Mouse (Mus musculus) megakaryocyte-erythroid progenitor cell, adult 5-6 weeks (primary cell): ENCODE measurements around the gene Tnp2. TPM values are rescaled to one million over a fixed set of nuclear protein-coding genes. Genes with fewer than 3 reads are reported as not detected.

Source experiments
- ATAC-seq: replicated peaks from 2 replicates; pipeline ENCODE4 v1.8.0; 2016; ENCODE audit warnings: mild to moderate bottlenecking, inconsistent platforms; ENCODE audit not compliant: severe bottlenecking, poor library complexity, low FRiP score, low TSS enrichment
- total RNA-seq, 2 experiments: library from RNA; stranded (forward) in 1 of 2; stranded (reverse) in 1 of 2; fragments of 200-1000, 215-1000 nt in 1 of 2; fragments of >200 nt in 1 of 2; fragmentation: Nextera tagmentation in 1 of 2; gene quantifications; 2 replicates each; pipeline ENCODE4 v1.2.3; 2014 to 2017

Tnp2 gene
- total RNA-seq, 2 experiments from 2014 or later: not detected

GRCm38 (mm10) chr16:10771769-10772510 is 16.5 kb downstream of the Tnp2 start:
- ATAC-seq: peak; percentile 48

DNA sequence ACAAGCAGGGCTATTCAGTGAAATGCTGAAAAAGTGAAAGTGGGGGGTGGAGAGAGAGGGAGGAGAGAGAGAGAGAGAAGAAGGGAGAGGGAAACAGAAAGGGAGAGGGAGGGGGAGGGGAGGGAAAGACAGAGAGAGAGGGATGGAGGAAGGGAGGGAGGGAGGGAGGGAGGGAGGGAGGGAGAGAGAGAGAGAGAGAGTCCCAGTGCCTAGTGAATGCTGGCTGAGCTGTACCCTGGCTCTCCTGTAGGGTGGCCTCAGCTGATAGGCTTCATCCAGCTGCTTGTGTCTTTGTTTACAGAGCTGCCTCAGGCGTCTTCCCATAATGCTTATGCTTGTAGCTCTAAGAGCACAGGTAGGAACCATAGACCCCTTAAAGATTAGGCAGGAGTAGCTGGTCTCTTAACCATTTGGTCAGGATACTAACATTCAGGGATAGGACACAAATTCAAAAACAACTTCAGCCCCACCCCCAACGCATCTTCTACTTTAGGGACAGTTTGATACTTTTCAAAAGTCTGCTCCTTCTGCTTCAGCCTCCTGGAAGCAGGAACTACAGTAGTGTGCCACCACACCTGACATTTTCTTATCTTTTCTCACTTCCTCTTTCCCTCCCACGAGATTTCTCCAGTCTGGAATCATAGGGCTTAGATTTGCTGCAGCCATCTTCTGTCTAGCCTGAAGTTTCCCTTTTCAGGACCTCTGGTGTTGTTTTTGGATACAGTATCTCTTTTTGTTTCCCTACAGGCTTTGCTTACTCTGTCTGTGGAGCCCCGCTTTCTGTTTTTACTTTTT is 17.7 kb downstream of the Tnp2 start:
- no peak for ATAC-seq

- no peak for ATAC-seq
These were observed 18.8 kb downstream of the Tnp2 start for GRCm38 (mm10) chr16:10769661-10770060.

GRCm38 (mm10) chr16:10768821-10769220 is 19.6 kb downstream of the Tnp2 start:
- no peak for ATAC-seq

GRCm38 (mm10) chr16:10767158-10767557 is 21.3 kb downstream of the Tnp2 start:
- ATAC-seq: peak; percentile 76

GRCm38 (mm10) chr16:10764323-10764722 is 24.1 kb downstream of the Tnp2 start:
- no peak for ATAC-seq

DNA sequence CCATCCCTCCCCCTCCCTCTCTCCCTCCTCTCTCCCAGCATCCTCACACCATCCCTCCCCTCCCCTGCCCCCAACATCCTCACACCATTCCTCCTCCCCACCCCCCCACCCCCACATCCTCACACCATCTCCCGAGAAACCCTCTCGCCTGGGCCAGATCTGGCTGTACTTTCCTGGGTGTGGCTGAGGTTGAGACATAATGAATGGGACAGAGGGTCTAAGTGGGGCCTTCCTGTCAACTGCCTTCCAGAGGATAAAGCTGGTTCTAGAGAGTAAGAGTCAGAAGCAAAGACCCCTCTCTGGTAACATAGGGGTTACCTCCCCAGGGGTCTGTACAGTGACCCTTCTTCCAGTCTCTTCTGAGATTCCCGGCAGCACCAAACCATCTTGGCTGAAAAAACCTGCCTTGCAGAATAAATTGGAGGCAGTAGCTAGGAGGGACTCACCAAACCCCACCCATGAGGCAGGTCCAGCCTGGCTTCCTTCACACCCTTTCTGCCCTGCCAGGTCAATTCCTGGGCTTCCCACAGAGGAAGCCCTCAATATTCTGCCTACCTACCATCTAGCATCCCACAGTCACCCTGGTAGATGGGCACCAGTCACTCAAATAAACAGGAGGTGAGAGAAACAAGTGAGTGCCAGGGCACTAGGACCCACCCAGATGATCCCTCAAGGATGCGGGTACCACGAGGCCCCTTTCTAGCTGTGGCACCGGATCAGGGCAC is 24.8 kb downstream of the Tnp2 start:
- no peak for ATAC-seq

DNA sequence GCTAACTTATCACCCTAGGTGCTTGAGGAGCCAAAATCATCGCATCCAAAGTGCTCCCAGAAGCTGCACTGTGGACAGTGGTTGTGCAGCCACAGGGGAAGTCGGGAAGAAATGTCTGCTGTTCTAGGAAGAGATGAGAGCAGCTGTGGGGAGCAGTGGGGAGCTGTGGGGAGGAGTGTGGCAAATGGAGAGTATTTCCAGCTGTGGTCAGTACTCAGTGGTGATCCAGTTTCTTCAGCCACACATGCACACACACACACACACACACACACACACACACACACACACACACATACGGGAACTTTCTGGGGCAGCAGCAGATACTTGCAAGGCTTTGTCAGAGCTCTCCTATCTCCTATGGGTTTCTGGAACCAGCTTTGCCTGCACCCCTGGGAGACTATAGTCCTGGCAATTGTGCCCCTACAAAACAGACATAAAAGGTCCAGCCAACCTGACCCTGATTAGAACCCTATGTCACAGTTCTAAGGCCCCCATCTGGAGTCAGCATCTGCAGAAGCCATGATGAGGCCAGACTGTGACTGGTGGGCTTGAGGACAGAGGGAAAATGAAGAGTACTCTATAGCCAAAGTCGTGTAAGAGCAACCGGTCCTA is 25.8 kb downstream of the Tnp2 start:
- no peak for ATAC-seq

DNA sequence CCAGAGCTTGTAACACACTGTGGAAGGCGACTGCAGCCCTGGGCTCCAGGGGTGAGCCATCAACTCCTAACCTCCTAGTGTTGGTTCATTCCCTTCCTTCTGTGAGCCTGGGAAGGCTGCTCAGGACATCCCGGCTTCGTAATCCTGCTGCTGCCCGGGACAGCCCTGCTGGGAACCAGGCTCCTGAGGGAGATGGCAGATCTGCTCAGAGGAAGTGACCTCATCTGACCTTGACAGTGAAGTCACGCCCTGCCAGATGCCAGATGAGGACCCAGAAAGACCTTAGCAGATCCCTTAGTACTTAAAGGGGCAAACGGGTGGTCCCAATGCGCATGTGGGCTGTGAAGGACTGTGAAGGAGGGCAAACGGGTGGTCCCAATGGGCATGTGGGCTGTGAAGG is 27.3 kb downstream of the Tnp2 start:
- no peak for ATAC-seq

GRCm38 (mm10) chr16:10756168-10756567 is 32.3 kb downstream of the Tnp2 start:
- no peak for ATAC-seq

DNA sequence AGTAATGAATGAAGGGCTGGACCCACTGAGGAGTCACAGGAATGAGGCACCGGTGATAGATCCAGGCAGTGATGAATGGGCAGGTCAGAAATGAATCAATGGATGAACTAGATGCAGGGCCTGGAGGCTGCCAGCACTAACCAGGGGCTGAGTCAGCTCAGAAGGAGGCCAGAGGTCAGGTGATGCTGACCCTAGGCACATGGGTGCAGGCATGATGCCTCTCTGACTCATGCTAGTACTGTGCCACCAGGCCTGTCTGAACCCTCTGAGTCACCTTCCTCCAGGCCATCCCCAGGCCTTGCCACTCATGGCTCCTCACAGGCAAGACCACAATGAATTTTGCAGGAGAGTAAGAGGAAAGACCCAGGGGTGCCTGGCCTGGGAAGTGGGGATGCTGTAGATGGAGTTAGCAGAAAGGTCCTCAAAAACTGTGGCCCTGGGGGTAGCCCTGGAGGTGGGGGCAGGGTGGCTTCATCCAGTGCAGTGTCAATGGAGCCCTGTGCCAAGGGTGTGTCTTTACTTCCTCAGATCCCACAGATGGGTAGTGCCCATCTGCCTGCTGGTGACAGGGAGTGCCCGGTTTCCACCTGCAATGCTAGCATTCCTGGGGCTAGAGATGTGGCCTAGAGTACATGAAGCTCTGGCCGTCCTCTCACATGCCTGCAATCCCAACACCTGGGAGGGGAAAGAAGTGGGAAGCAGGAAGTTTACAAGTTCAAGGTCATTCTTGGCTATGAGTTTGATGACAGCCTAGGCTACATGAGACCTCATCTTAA is 33.8 kb downstream of the Tnp2 start:
- no peak for ATAC-seq

- ATAC-seq: no peak
These were observed 38.6 kb downstream of the Tnp2 start for GRCm38 (mm10) chr16:10749824-10750223.

- no peak for ATAC-seq
These were observed 39.2 kb downstream of the Tnp2 start for GRCm38 (mm10) chr16:10749226-10749625.

GRCm38 (mm10) chr16:10741082-10741481 is 47.4 kb downstream of the Tnp2 start:
- ATAC-seq: no peak

GRCm38 (mm10) chr16:10739854-10740398 is 48.5 kb downstream of the Tnp2 start:
- ATAC-seq: no peak

GRCm38 (mm10) chr16:10738866-10739265 is 49.6 kb downstream of the Tnp2 start:
- no peak for ATAC-seq
